ENCODE assay signal across 12 mouse cellular contexts in the genomic region with DNA sequence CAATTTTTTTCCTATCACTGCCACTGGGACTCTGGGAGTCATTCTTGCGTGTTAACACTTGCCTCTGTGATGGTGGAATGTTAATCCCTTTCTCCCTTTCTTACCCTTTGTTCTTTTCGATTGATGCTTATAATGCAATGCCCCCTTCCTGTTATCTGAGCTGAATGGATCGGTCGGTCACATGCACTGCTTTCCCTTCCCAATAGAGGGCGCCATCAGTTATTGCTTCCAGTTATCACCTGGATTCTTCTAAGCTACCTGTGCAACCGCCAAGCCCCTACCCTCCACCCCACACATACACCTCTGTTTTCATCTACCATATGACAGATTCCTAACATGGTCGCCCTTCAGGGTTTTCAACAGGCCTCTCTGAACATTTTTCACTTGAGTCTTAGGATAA.
DNase-seq lines count a peak whose midpoint lies in the region; ATAC-seq and TF ChIP-seq lines count a peak whose summit lies in the region.
"Had no signal": no experiment of that assay in that cellular context is flagged by ENCODE, and none has a peak within 500 bp of the region (broad histone marks: within the 10 kb centered on the region; RNA-seq: fewer than 3 reads in every experiment).

No protein-coding gene starts in this region.

- 53% methylated on average over 7 of the region's 7 CpGs for WGBS in kidney, adult 2 months
- 44% methylated on average over 7 of the region's 7 CpGs for WGBS in intestine, embryonic 15.5 days

- no peaks in the 10 kb centered on the region for H3K36me3 ChIP-seq in kidney, adult 2 months (ENCODE audit: control insufficient read depth, insufficient read depth, low read length)
- no peaks in the 10 kb centered on the region for H3K36me3 ChIP-seq in E14TG2a.4 (ENCODE audit: insufficient read depth, low read length)
- H3K36me3 ChIP-seq in intestine, embryonic 15.5 days = no peaks in the 10 kb centered on the region
- H3K36me3 ChIP-seq: embryonic facial prominence, embryonic 13.5 days; limb, embryonic 15.5 days; midbrain, embryonic 15.5 days had no signal

- TF ChIP-seq POLR2A in kidney, adult 2 months (IDR thresholded peaks at IDR 0.05; ENCODE audit: low read depth, low read length) = no peak

- H3K27me3 ChIP-seq in kidney, adult 2 months (replicated peaks; ENCODE audit: control insufficient read depth, insufficient read depth, low read length) = no peaks in the 10 kb centered on the region
- no peaks in the 10 kb centered on the region for H3K27me3 ChIP-seq in E14TG2a.4 (ENCODE audit: insufficient read depth, low read length)
- H3K27me3 ChIP-seq in intestine, embryonic 15.5 days (replicated peaks) = no peaks in the 10 kb centered on the region
- H3K27me3 ChIP-seq: embryonic facial prominence, embryonic 13.5 days; limb, embryonic 15.5 days; midbrain, embryonic 15.5 days had no signal

- peak; percentile 45; the same call in 1 of the 2 replicates for ATAC-seq in common myeloid progenitor, adult 5-6 weeks (replicated peaks; ENCODE audit: low read depth, poor library complexity, severe bottlenecking)
- no peak for ATAC-seq in intestine, embryonic 15.5 days
- ATAC-seq: midbrain, embryonic 15.5 days had no signal

- H3K4me2 ChIP-seq in intestine, embryonic 15.5 days (replicated peaks) = no peak overlapping the region
- H3K4me2 ChIP-seq: embryonic facial prominence, embryonic 13.5 days; limb, embryonic 15.5 days; midbrain, embryonic 15.5 days had no signal

- TF ChIP-seq CTCF in kidney, adult 2 months (conservative IDR thresholded peaks at IDR 0.05; ENCODE audit: insufficient read depth, insufficient read length, low read depth, low read length) = peak; percentile 52
- peak; percentile 84 for TF ChIP-seq CTCF in E14TG2a.4 (conservative IDR thresholded peaks at IDR 0.05; ENCODE audit: low read length)

- H3K9me3 ChIP-seq in E14TG2a.4 (ENCODE audit: low read length) = no peaks in the 10 kb centered on the region
- H3K9me3 ChIP-seq in intestine, embryonic 15.5 days = no peaks in the 10 kb centered on the region
- H3K9me3 ChIP-seq: embryonic facial prominence, embryonic 13.5 days; limb, embryonic 15.5 days; midbrain, embryonic 15.5 days had no signal

- no peak overlapping the region for H3K4me3 ChIP-seq in kidney, adult 2 months (ENCODE audit: insufficient read depth, low read depth, low read length)
- no peak overlapping the region for H3K4me3 ChIP-seq in E14TG2a.4 (replicated peaks; ENCODE audit: low read length)
- H3K4me3 ChIP-seq in intestine, embryonic 15.5 days (replicated peaks) = no peak overlapping the region
- H3K4me3 ChIP-seq: embryonic facial prominence, embryonic 13.5 days; limb, embryonic 15.5 days; midbrain, embryonic 15.5 days had no signal

- H3K9ac ChIP-seq in intestine, embryonic 15.5 days = no peak overlapping the region
- H3K9ac ChIP-seq: embryonic facial prominence, embryonic 13.5 days; limb, embryonic 15.5 days; midbrain, embryonic 15.5 days had no signal

- H3K4me1 ChIP-seq in kidney, adult 2 months (ENCODE audit: control insufficient read depth, insufficient read depth, low read length) = no peaks in the 10 kb centered on the region
- H3K4me1 ChIP-seq in E14TG2a.4 (replicated peaks; ENCODE audit: low read depth, low read length) = 0 out of 2 replicates have a peak, but pooled peaks cover 2% of the 10 kb centered on the region
- 0 out of 2 replicates have a peak, but pooled peaks cover 2% of the 10 kb centered on the region for H3K4me1 ChIP-seq in intestine, embryonic 15.5 days (replicated peaks)
- H3K4me1 ChIP-seq: embryonic facial prominence, embryonic 13.5 days; midbrain, embryonic 15.5 days had no signal

- no peak overlapping the region for H3K27ac ChIP-seq in kidney, adult 2 months (ENCODE audit: insufficient read depth, low read depth, low read length)
- H3K27ac ChIP-seq in intestine, embryonic 15.5 days = no peak overlapping the region
- H3K27ac ChIP-seq: embryonic facial prominence, embryonic 13.5 days; limb, embryonic 15.5 days; midbrain, embryonic 15.5 days had no signal

- no peak for DNase-seq in kidney, adult 2 months
- DNase-seq in kidney, postnatal 10 days = no peak
- peak; percentile 20 for DNase-seq in 416B (ENCODE audit: low read depth)
- no peak for DNase-seq in lung, postnatal 4 days
- DNase-seq: adrenal gland, adult 2 months; heart, postnatal 36 days had no signal
